Mouse (Mus musculus) myocyte (in vitro differentiated cells): ENCODE measurements around the gene Ccndbp1.

Source experiments
- CEBPB ChIP-seq: IDR thresholded peaks from 2 replicates; pipeline ENCODE4 v1.6.1; 2011; ENCODE audit warnings: mild to moderate bottlenecking, moderate library complexity; ENCODE audit not compliant: poor library complexity, insufficient read depth, severe bottlenecking
- MYOG ChIP-seq, 3 experiments: IDR thresholded peaks; one replicate each; pipeline ENCODE4 v1.6.1; 2011; ENCODE audit warnings: control low read depth in 2 of 3, low read depth in 2 of 3, mild to moderate bottlenecking in 2 of 3; ENCODE audit not compliant: insufficient read length in 2 of 3, control insufficient read depth in 1 of 3, insufficient read depth in 1 of 3
- POLR2A ChIP-seq: IDR thresholded peaks from one replicate; pipeline ENCODE4 v1.6.1; 2011; ENCODE audit warnings: low read depth, mild to moderate bottlenecking, control low read depth, moderate library complexity; ENCODE audit not compliant: insufficient read length
- POLR2AphosphoS2 ChIP-seq: IDR thresholded peaks from one replicate; pipeline ENCODE4 v1.6.1; 2011; ENCODE audit warnings: low read depth, control low read depth; ENCODE audit not compliant: insufficient read length
- TCF12 ChIP-seq: IDR thresholded peaks from one replicate; pipeline ENCODE4 v1.6.1; 2011; ENCODE audit warnings: mild to moderate bottlenecking, control low read depth; ENCODE audit not compliant: poor library complexity, insufficient read depth, severe bottlenecking
- USF1 ChIP-seq: IDR thresholded peaks from one replicate; pipeline ENCODE4 v1.6.1; 2011; ENCODE audit warnings: low read depth, mild to moderate bottlenecking, control low read depth, moderate library complexity

GRCm38 (mm10) chr2:120965486-120965885, 42.7 kb upstream of the Ccndbp1 start:
- no peak for TF ChIP-seq POLR2A
- no peak for TF ChIP-seq POLR2AphosphoS2
- TF ChIP-seq CEBPB: no peak
- no peak for TF ChIP-seq USF1
- TF ChIP-seq MYOG (IDR thresholded peaks at IDR 0.05; ENCODE audit: control insufficient read depth in 1 of 3, insufficient read depth in 1 of 3, insufficient read length in 2 of 3, low read depth in 2 of 3): no peak
- TF ChIP-seq TCF12: no peak
